10 mouse cellular contexts compared by ENCODE assay signal in the genomic region with DNA sequence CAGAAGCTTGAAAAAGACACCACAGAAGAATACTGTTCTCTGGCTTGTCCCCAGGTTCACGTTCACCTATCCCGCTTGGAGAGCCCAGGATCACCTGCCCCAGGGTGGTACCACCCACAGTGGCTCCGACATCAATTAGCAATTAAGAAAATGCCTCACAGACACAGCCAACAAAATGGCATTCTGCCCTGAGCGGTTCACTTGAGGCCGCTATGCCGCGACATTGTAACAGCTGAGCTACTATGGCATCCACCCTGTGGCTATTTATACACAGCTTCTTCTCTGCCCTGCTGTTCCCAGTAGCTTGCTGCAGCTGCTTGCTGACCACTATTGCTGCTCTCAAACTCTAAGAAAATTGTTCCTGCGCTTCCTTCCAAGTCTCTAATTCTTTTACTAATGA. TPM values are rescaled to one million over a fixed set of nuclear protein-coding genes. Genes with fewer than 3 reads are reported as not detected.
A peak's percentile ranks its signal among the peaks of the same experiment; 100 is the strongest.
DNase-seq lines count a peak whose midpoint lies in the region; ATAC-seq lines count a peak whose summit lies in the region.
"Had no signal": no experiment of that assay in that cellular context is flagged by ENCODE, and none has a peak within 500 bp of the region (broad histone marks: within the 10 kb centered on the region; RNA-seq: fewer than 3 reads in every experiment).

No protein-coding gene starts in this region.

- H3K36me3 ChIP-seq in heart, embryonic 15.5 days = no peaks in the 10 kb centered on the region
- no peaks in the 10 kb centered on the region for H3K36me3 ChIP-seq in limb, embryonic 15.5 days
- H3K36me3 ChIP-seq: G1E; liver, embryonic 13.5 days had no signal

- peak overlapping the region; percentile 68 for H3K4me2 ChIP-seq in heart, embryonic 15.5 days
- H3K4me2 ChIP-seq in limb, embryonic 15.5 days = peak overlapping the region; percentile 63; the same call in 1 of the 2 replicates

- H3K4me3 ChIP-seq in heart, embryonic 15.5 days = peak overlapping the region; percentile 5; the same call in 1 of the 2 replicates
- no peak overlapping the region; the same call in 1 of the 2 replicates for H3K4me3 ChIP-seq in limb, embryonic 15.5 days
- H3K4me3 ChIP-seq: liver, embryonic 13.5 days had no signal

- H3K27ac ChIP-seq in heart, embryonic 15.5 days = peak overlapping the region; percentile 80
- H3K27ac ChIP-seq in limb, embryonic 15.5 days = no peak overlapping the region
- H3K27ac ChIP-seq: liver, embryonic 13.5 days had no signal

- intact Hi-C loops in left cerebral cortex, postnatal 4 days (cut with DNase I) = loop anchor here (5.0 kb wide), 1 partner anchor 884 kb away; a partner anchor contains a TSS

- H3K27me3 ChIP-seq in heart, embryonic 15.5 days = peaks cover 20% of the 10 kb centered on the region
- peaks cover 54% of the 10 kb centered on the region for H3K27me3 ChIP-seq in limb, embryonic 15.5 days

- no peak for ATAC-seq in heart, embryonic 15.5 days (replicated peaks; ENCODE audit: insufficient number of reproducible peaks, insufficient read depth, low FRiP score, low read depth)
- ATAC-seq in limb, embryonic 15.5 days (ENCODE audit: insufficient number of reproducible peaks, low FRiP score, low TSS enrichment, low read depth) = no peak

- H3K9me3 ChIP-seq in heart, embryonic 15.5 days (replicated peaks) = no peaks in the 10 kb centered on the region
- H3K9me3 ChIP-seq in limb, embryonic 15.5 days = no peaks in the 10 kb centered on the region
- H3K9me3 ChIP-seq: G1E; liver, embryonic 13.5 days had no signal

- H3K9ac ChIP-seq in heart, embryonic 15.5 days = no peak overlapping the region
- no peak overlapping the region for H3K9ac ChIP-seq in limb, embryonic 15.5 days
- H3K9ac ChIP-seq: liver, embryonic 13.5 days had no signal

- DNase-seq in left cerebral cortex, postnatal 4 days = peak; percentile 37
- no peak for DNase-seq in left cerebral cortex, adult 8-10 months (ENCODE audit: low spot score in 2 of 2)
- peak; percentile 12 for DNase-seq in embryo, embryonic 9.5 days (ENCODE audit: extremely low spot score)
- peak; percentile 83 for DNase-seq in testis, postnatal 14 days (ENCODE audit: low spot score)
- no peak for DNase-seq in B cell, adult 2 months
- no peak for DNase-seq in MN1 (ENCODE audit: low spot score)
- DNase-seq: liver, embryonic 13.5 days had no signal

- peaks cover 23% of the 10 kb centered on the region for H3K4me1 ChIP-seq in heart, embryonic 15.5 days (replicated peaks)
- H3K4me1 ChIP-seq in limb, embryonic 15.5 days = peaks cover 21% of the 10 kb centered on the region

- WGBS in heart, embryonic 15.5 days = 9% methylated on average over 8 of the region's 8 CpGs
- 3% methylated on average over 8 of the region's 8 CpGs for WGBS in limb, embryonic 15.5 days

RNA-seq across cellular contexts. Expression of a gene that starts 52.5 kb away (rescaled TPM):
- total RNA-seq in left cerebral cortex, postnatal 4 days (2021) = 10 to 100 TPM; 84.5 to 89.7 TPM
- 10 to 100 TPM; 73.7 to 94.6 (median 86.7) TPM for total RNA-seq in left cerebral cortex, adult 8-10 months (2022)
- 53.0 and 73.0 TPM in 2 replicates for polyA plus RNA-seq in heart, embryonic 15.5 days (2015; fragmentation: Nextera tagmentation; extraction: Ambion mirVana)
- 132 and 136 TPM in 2 replicates for polyA plus RNA-seq in limb, embryonic 15.5 days (2015; fragmentation: Nextera tagmentation; extraction: Ambion mirVana)

RNA-seq across cellular contexts. Expression of a gene that starts 53.4 kb away (rescaled TPM):
- 10 to 100 TPM; 49.2 to 49.7 TPM for total RNA-seq in left cerebral cortex, postnatal 4 days (2021)
- total RNA-seq in left cerebral cortex, adult 8-10 months (2022) = 10 to 100 TPM; 40.9 to 45.1 (median 44.2) TPM
- polyA plus RNA-seq in heart, embryonic 15.5 days (2015; fragmentation: Nextera tagmentation; extraction: Ambion mirVana) = 3.1 and 4.0 TPM in 2 replicates
- 4.9 and 6.2 TPM in 2 replicates for polyA plus RNA-seq in limb, embryonic 15.5 days (2015; fragmentation: Nextera tagmentation; extraction: Ambion mirVana)

Comparison
In these comparisons a context has a peak if more than half of its experiments do, and no peak if none do; other contexts are left out.
1. DNase-seq: peak in left cerebral cortex, postnatal 4 days (single experiment), embryo, embryonic 9.5 days (single experiment) and testis, postnatal 14 days (single experiment); none in left cerebral cortex, adult 8-10 months (0 of 2), B cell, adult 2 months (0 of 2) and MN1 (single experiment).